ENCODE assay signal across 17 mouse cellular contexts in genomic region chr1:192442772-192443445, GRCm38 (mm10).
DNase-seq lines count a peak whose midpoint lies in the region.
"Had no signal": no experiment of that assay in that cellular context is flagged by ENCODE, and none has a peak within 500 bp of the region (broad histone marks: within the 10 kb centered on the region; RNA-seq: fewer than 3 reads in every experiment).

No protein-coding gene starts in this region.

- peak; percentile 58 for DNase-seq in cerebellum, adult 11-12 months
- no peak for DNase-seq in cerebellum, adult 11 months
- peak; percentile 8 for DNase-seq in left cerebral cortex, postnatal 4 days
- no peak for DNase-seq in left cerebral cortex, adult 18-20 months (ENCODE audit: low spot score in 2 of 2)
- DNase-seq in brain, adult 2 months (ENCODE audit: low read depth, low spot score), result peak; percentile 77
- peak; percentile 42 to 49 for DNase-seq in cerebellum, postnatal 10 days
- no peak for DNase-seq in B cell, adult 2 months
- DNase-seq in c-Kit-positive CD71-positive TER-119-positive erythroid progenitor cells, embryonic 14.5 days (ENCODE audit: low spot score), result no peak
- DNase-seq: adrenal gland, postnatal 25 days; heart, adult 11 months; kidney, adult 11 months; kidney, postnatal 4 days; layer of hippocampus, adult 9-11 months; lung, postnatal 4 days; right cerebral cortex, adult 18-20 months; thymus, adult 18-20 months; thymus, postnatal 4 days had no signal

- intact Hi-C loops in left cerebral cortex, postnatal 4 days (cut with DNase I), result no loop called here

Comparison
In these comparisons a context has a peak if more than half of its experiments do, and no peak if none do; other contexts are left out.
1. DNase-seq: peak in cerebellum, adult 11-12 months (single experiment), left cerebral cortex, postnatal 4 days (single experiment), brain, adult 2 months (single experiment) and cerebellum, postnatal 10 days (2 of 2); none in cerebellum, adult 11 months (single experiment), left cerebral cortex, adult 18-20 months (0 of 2), B cell, adult 2 months (0 of 2) and c-Kit-positive CD71-positive TER-119-positive erythroid progenitor cells, embryonic 14.5 days (single experiment).